Mouse (Mus musculus): ENCODE measurements around the gene Tbc1d22a.
A peak's percentile ranks its signal among the peaks of the same experiment; 100 is the strongest.
"Not testable (repeated sequence)": the region's sequence is repeated elsewhere in the genome, so short reads cannot be mapped to it uniquely, and the experiment has no call there.

Tbc1d22a gene

DNA sequence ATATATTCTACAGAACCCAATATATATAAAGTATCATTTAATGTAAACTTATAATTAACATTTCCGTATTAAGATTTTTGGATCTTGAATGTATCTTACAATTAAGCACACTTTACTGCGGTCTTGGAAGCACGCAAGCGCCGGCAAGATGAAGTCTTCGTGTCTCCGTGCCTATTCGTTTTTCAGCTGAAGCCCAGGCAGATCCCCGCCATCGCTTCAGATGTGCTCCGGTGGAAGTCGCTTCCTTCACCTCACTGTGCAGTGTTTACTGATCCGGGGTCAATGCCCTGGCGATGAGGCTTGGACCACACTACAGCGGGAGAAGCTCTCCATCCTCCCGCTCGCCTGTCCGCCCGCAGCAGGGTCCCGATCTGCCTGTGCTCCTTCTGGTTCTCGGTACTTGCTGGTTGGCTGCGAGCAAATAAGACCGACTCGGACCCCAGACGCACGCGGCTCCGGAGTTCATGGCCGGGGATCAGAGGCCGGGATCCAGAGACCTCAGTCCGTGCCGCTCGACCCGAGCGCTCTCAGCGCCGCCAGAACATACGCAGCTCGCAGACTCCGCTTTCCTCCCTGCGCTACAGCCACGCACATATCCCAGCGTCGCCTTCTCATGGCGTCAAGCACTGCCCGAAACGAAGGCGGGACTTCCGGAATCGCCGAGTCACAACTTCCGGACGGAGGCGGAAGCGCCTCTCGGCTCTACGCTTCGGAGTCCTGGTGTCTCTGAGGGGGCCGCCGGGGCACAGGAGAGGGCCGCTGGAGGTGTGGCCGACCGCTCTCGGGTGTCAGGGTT lies at the start of gene Tbc1d22a:
Gene Tbc1d22a (plus strand): TSS at position 707 of the 796 bp plus-strand sequence.
- DNase-seq (ENCODE audit: low read depth): peak; percentile 95

DNA sequence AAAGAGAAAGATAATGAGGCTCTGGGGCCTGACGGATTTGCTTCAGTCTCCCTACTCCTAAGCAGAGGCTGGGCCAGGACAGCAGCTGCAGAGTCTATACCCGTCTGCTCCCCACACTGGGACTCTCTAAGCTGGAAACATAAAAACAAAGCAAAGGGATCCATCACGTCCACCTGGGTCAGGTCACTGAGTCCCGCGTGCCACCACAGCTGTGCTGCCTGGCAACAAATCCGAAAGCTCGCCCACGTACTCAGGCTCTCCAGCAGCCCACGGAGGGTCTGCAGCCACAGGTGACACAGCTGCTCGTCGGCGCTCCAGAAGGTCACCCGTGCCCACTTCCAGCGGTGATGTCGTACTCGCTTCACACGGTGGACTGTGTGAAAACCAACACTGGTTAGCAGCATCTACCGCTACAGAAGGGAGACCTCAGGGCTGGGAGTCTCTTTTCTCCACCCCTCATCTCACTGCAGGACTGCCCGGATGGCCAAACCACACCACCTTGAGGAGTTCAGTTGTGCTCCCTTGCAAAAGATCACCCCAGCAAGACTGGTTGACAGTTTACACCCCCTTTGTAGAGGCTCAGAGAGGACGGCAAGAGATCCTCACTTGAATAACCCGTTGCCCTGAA lies 49.4 kb upstream of the Tbc1d22a start:
- no peak for DNase-seq (ENCODE audit: low read depth)

DNA sequence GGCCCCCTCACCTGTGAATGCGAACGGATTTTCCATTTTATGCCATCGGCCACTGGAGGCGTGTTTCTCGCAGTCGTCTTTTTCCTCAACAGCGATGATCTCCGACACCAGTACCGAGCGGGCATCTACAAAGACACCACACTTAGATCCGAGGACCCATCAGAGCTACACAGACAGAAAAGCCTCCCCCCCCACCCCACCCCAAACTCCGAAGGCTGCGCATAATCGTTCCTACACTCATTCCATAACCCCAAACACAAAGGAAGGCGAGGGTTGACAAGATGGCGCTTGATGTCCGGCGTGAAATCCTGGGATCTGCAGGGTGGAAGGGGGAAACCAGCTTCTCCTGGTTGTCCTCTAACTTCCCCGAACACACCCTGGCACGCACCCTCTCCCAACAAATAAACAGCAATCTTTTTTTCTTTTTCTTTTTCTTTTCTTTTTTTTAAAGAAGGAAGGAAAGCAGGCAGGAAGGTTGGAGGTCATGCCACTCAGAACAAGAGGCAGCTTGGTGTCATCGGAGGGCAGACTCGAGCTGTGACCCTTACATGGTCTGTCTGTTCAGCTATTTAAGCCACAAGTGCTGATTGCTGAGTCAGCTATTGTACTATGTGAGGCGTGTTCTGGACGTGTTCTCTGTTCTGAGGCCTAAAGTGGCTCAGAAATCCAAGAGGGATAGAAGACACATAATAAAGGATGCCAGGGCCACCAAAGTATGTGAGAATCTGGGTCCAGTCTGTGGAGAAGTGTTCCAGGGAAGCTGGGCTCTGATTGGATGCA lies 48.3 kb upstream of the Tbc1d22a start:
- DNase-seq (ENCODE audit: low read depth): no peak

DNA sequence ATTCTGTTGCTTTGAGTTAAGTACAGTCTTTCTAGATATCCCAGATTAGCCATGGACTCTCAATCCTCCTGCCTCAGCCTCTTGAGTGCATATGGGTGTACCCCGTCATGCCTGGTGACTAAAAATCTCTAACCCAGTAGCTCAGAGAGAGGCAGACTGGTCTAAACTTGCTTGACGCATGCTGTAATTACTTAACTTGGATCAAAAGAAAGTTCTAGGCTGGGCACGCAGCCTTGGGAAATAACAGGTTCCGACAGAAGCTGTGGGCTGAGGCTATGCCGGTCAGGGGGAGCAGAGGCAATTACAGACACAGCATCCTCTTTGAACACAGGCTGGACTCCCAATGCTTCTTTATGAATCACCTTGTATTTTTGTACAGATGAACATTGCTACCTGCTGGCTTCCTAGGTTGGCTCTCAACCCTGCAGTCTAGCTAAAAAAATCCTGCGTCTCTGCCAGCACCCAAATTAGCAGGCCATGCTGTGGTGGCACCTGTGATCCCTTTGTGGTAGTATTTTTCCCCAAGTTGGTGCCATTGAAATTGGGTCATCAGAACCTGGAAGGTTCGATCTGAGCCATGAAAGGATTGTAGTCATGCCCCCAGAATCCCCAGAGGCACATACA lies 47.1 kb upstream of the Tbc1d22a start:
- no peak for DNase-seq (ENCODE audit: low read depth)

DNA sequence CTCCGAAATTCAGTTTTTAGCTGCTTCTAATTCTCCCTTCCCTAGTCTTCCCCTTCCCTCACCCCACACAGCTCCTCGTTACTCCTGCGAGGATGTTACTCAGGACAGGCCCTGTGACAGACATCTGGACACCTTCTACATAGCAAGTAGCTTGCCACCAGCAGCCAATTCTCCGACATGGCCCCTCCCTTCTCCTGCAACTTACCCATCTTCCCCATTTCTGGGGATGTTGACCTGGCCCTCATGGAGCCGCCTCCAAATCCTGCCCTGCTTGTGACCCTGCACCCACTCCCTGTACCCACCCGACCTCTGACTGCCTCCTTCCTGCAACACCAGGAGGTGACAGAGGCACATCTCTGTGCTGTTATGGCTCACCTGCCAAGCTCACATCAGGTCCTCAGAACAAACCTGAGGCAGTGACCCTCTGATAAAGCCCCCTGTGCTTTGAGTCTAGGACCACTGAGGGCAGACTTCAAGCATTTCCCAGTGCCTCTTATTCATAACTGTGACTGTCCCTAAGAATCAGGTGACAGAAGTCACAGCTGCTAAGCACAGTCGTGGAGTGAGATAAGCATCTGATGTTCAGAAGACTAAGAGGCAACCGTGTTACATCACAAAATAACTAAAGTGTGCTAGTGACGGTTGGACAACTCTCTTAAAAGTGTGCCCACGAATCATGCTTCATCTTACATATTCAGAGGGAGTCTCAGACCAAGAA lies 46.3 kb upstream of the Tbc1d22a start:
- peak; percentile 50 for DNase-seq (ENCODE audit: low read depth)

DNA sequence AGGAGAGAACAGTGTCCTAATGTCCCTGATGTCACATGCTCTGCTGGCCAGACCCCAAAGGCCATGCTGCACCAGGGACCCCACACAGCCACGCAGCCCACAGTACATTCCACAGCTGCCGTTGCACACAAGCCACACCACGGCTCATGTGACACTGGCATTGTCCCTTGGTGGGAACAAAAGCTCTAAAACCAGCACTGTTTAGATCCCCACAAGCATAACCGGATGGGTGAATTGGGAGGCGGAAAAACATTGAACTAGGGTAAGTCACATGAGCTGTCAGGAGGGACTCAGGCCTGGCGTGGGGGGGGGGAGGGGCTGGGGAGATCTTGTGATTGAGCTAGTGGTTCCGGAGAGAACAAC lies 45.8 kb upstream of the Tbc1d22a start:
- no peak for DNase-seq (ENCODE audit: low read depth)

DNA sequence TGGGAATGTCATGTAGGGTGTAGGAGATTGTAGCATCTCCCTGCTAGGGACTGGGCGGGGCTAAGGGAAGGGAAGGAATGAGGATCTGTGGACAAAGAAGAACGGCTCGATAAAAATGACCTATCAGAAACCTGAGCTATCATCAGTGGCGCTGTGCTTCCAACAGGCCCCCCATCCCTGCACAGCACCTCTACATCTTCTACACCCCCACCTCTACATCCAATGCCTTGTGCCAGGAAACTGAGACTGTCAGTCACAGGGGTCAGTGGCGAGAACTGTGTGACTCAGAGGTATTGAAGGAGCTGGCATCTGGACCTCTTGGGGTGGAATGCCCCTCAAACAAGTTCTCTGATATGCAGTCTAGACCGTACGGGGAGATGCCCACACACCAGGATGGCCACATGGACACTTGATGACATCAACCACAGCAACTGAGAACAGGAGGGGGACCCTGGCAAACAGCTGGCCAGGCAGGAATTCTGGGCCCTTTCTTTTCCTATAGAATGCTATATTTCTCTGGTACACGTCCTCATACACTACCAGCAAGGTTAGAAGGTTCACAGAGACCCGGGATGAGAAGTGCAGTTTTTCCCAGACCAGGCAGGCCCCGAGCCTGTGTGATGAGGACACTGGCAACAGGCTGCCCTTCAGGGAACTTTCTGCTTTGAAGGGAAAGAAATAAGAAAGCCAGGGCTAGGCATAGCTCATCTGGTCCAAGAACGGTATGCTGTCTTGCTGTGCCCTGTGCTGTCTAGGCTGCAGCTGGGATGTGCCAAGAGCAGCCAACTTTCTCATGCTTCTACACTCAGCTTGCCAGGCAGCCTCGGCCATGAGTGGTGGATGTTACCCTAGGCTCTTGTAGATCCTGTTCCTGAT lies 45.1 kb upstream of the Tbc1d22a start:
- DNase-seq (ENCODE audit: low read depth): no peak

DNA sequence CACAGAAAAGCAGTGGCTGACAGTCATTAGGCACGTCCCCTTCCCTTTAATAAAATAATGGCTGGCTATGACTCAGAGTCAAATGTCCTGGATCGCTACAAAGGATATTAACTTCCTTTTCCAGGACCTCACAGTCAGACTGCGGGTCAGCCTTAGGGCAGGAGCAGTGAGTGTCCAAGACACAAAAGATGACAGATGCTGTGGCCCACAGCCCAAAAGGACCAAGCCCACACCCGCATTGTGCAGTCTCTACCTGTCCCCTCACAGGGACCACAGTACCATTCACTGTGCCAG lies 44.5 kb upstream of the Tbc1d22a start:
- DNase-seq (ENCODE audit: low read depth): no peak

DNA sequence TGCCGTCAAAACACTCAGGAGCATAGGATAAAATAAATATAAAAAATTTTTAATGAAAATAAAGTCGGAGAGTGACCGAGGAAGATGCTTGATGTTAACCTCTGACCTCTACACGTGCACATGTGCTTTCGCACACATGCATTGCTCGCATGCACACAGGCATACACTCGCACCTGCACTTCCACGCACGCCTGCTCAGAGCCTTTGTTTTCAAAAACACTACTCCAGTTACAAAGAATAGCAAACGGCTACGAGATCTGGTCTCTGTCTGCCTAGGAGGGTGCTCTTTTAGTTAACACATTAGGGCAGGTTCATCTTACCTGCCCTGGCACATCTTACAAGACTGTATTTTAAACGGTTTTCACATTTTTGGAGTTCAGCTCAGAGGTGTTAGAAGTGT lies 42.9 kb upstream of the Tbc1d22a start:
- DNase-seq (ENCODE audit: low read depth): no peak

DNA sequence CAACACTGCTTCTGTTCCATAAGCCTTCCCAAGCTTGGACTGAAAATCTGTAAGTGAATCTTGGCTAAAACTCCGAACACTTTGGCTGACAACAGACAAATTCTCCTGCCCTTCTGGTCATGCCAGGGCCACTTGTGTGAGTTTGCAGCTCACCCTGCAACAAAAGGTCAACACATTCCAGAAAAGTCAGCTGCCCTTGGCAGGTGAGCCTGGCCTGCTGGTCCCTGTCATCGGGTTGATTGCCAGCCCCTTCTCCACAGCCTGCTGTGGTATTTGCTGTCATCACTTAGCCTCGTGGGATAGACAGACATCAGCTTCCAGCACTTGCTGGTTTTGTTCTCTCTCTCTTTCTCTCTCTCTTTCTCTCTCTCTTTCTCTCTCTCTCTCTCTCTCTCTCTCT lies 42.1 kb upstream of the Tbc1d22a start:
- no peak for DNase-seq (ENCODE audit: low read depth)

DNA sequence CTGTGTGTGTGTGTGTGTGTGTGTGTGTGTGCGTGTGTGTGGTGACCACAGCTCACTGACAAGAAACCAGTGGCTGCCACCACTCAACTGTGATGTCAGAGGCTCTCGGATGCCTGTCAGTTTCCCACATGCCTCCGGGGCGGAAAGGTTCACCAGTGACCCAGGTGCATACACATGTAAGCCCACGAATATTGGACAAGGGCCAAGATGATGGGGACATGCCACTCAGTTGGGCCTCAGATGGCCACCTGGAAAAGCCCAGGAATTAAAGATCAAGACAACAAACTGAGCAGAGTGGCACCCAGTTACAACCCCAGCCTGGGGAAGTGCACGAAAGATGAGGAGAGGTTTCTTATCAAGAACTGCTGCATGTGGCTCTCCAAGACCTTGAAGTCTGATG lies 41.7 kb upstream of the Tbc1d22a start:
- DNase-seq (ENCODE audit: low read depth): no peak

DNA sequence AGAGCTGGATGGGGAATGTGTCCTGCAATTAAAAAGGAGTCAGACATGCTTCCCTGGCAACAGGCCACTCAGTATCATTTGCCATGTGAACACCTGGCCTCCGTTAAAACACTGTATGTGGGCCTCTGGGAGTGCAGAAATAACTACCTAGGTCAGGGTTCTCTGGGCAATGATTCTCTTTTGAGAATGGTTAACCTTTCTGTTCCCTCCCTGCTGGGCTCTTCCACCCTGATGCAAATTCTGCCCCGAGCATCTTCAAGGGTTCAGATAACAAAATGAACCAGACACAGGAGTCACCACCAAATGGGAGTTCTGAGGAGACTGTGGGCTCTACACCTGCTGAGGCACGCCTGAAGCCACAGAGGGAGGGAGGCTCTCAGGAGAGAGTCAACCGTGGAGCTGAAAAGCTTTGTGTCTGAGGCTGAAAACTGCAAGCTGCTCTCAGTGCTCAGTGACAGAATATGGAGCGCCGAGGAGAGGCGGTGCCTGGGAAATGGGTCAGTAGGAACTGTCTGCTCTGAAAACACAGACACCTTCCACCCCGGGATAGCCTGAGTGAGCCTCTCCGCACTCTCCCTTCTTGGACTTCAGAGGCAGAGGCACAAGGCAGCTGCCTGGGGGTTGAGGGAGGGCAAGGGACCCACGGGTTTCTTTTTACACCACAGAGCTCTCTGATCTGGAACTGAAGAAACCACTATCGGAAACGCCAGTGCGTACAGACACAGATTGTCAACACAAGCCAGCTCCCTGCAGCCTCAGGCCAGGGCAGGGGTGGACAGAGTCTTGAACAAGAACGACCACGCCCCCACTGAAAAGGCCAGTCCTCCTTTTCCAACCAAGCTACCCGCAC lies 40.9 kb upstream of the Tbc1d22a start:
- DNase-seq (ENCODE audit: low read depth): peak; percentile 92

DNA sequence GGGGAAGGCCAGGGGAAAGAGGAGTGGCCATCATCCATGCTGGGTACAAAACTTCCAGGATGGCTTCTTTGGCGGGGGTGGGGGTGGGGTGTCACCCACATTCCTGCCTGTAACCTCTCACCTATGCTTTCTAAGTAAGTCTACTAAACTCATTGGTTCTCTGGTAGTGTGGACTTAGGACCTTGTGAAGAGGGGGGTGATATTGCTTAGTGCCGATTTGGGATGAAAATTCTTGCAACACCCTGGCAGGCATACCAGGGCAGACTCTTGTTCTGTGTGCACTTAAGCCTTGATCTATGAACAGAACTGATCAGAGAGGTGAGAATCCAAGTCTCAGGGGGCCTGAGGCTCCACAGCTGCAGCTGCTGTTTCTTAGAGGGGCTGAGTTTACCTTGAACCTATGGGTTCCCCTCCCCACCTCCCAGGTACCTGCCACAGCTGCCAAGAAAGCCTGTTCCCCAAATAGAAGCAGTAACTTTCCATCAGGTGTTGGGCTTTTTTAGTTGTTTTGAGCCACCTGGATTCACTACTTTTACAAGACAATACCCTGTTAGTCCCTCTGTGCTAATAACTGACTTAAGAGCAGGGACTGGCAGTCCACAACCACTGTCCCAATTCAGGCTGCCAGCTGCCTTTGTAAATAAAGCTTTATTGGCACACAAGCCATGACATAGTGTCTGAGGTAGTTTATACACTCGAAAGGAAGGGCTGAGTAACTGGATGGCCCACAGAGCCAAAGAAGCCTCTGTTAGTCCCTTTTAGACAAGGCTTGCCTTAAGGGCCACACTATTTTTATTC lies 38.8 kb upstream of the Tbc1d22a start:
- no peak for DNase-seq (ENCODE audit: low read depth)

DNA sequence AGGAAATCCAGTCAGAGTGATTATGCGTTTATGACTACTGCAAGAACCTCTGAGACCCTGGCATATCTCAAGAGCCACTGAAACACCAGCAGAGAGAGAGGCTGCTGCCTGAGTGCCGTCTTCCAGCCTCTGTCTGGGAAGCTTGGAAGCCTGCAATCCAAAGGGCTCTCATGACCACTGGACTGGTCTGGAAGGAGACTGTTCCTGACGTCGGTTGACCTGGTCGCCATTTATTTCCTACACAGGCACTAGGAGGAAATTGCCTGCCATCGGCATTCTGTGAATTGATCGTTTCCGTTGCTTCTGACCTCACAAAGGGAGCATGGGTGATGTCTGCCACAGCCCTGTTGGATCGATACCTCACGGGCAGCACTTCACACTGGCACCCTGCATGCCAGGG lies 38.1 kb upstream of the Tbc1d22a start:
- DNase-seq (ENCODE audit: low read depth): no peak

DNA sequence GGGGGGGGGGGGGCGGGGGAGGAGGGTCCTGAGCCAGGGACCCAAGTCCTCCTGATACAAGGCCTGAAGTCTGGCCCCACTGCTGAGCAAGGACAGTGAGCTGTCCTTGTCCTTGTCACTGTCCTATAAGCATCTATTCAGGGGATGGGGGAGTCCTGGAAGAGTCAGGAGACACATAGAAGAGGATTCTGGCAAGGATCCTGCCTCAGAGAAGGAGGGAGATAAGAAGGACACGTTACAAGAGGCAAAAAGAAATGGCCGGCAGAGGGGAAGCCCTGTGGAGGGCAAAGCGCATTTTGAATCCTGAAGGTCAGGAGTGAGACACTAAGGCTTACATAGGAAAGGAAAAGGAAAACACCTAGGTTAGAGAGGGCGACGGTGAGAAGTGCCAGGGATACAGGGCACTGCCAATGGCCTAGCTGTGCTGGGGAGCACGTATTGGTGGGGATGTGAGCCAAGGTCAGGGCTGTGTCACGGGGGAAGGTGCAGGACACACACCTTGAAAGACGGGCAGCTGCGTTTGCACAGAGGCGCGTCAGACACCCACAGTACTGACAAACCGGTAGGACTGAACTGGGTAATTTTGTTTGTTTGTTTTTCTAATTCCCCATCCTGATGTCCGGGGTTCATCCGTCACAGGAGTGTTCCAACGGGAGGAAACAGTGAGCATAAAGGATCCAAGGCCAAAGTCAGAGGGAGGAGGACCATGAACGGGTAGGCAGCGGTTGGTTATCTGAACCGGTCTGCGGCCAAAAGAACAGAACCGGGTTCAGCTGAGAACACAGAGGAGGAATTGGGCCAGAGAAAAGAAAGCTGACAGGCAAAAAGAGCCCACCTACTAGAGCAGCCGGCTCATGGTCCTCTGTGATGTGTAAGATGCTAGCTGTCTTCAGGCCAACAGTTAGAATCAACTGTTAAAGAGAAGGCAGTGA lies 37.2 kb upstream of the Tbc1d22a start:
- no peak for DNase-seq (ENCODE audit: low read depth)

DNA sequence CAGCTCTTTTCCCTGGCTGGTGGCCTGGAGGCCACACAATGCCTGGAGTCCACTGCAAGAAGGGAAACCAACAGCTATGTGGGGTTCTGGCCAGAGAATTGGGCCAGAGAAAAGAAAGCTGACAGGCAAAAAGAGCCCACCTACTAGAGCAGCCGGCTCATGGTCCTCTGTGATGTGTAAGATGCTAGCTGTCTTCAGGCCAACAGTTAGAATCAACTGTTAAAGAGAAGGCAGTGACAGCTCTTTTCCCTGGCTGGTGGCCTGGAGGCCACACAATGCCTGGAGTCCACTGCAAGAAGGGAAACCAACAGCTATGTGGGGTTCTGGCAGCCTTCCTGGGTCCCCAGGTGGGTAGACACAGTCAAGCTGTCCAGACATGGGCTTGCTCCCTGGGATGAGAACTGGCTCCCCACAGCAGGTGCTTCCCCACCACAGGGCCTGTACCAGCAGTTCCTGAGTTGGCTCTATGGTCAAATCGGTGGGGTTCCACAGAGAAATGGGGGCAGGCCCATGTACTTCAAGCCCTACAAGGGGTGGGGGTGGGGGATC lies 36.5 kb upstream of the Tbc1d22a start:
- DNase-seq (ENCODE audit: low read depth): not testable (repeated sequence)

DNA sequence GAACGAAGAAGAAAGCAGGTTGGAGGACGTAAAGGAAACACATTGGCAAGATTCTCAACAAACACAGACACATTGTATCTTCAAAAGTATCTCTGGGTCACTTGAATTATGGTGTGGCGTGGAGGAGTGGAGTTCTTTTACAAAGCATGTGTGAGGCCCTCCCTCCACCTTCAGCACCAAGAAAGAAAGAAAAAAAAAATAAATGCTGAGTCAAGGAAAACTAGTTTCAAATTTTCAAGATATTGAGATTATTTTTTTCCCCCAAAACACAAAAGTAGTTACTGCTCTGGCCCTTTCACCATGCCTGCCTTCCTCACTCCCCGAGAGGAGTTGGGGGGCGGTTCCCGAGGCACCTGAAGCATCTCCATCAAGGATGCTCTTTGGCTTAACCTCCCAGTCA lies 35.7 kb upstream of the Tbc1d22a start:
- DNase-seq (ENCODE audit: low read depth): no peak

DNA sequence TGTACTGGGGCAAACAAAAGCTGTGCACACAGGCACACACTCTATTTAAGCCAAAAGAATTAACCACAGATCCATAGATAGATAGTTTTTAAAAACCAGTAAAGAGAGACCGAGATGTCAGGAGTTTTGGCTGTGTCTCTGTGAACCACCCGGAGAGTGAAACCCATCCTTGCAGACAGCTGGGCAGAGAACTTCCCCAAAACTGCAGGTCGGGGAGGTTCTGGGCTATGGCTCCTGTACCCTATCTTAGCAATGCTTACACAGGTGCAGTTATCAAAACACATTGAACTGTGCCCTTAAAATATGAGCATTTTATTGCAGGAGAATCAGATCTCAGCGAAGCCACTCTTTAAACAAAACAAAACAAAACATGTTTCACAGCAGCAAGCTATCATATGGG lies 33.8 kb upstream of the Tbc1d22a start:
- no peak for DNase-seq (ENCODE audit: low read depth)
